Mouse (Mus musculus): ENCODE results near the gene Trpm2. TPM values are rescaled to one million over a fixed set of nuclear protein-coding genes. Genes with fewer than 3 reads are reported as not detected.

Trpm2 gene
- polyA plus RNA-seq, 1 experiment, result 0.01 TPM

- H3K36me3 ChIP-seq (ENCODE audit: control insufficient read depth), result peaks cover 60% of the 10 kb centered on the region
- no peaks in the 10 kb centered on the region for H3K27me3 ChIP-seq (ENCODE audit: control insufficient read depth)
- H3K4me1 ChIP-seq (ENCODE audit: control insufficient read depth), result peaks cover 12% of the 10 kb centered on the region
- TF ChIP-seq GATA1 (IDR thresholded peaks at IDR 0.05; ENCODE audit: low read length), result no peak
- no peak for TF ChIP-seq TAL1 (IDR thresholded peaks at IDR 0.05; ENCODE audit: low read length)
- no peaks in the 10 kb centered on the region for H3K9me3 ChIP-seq (ENCODE audit: control insufficient read depth, low read length)
- no peak overlapping the region for H3K4me3 ChIP-seq (replicated peaks)
Measured at GRCm38 (mm10) chr10:77985775-77986174, 15.4 kb upstream of the Trpm2 start.

- Histone ChIP-seq H3K9me3 (ENCODE audit: control insufficient read depth, low read length) (no peaks in the 10 kb centered on the region), H3K4me3 (replicated peaks) (no peak overlapping the region), H3K4me1 (ENCODE audit: control insufficient read depth) (peaks cover 18% of the 10 kb centered on the region), H3K27me3 (ENCODE audit: control insufficient read depth) (no peaks in the 10 kb centered on the region), H3K36me3 (ENCODE audit: control insufficient read depth) (peaks cover 52% of the 10 kb centered on the region)
- TF ChIP-seq GATA1 (IDR thresholded peaks at IDR 0.05; ENCODE audit: low read length) (no peak), TAL1 (IDR thresholded peaks at IDR 0.05; ENCODE audit: low read length) (no peak)
Measured at GRCm38 (mm10) chr10:77984660-77985059, 14.3 kb upstream of the Trpm2 start.

- Histone ChIP-seq H3K36me3 (ENCODE audit: control insufficient read depth) (peaks cover 13% of the 10 kb centered on the region), H3K27me3 (ENCODE audit: control insufficient read depth) (peaks cover 3% of the 10 kb centered on the region; the same call in 1 of the 2 replicates), H3K4me3 (replicated peaks) (peak within 1 kb of the TSS; percentile 79), H3K9me3 (ENCODE audit: control insufficient read depth, low read length) (no peaks in the 10 kb centered on the region), H3K4me1 (ENCODE audit: control insufficient read depth) (peaks cover 24% of the 10 kb centered on the region)
- TF ChIP-seq GATA1 (IDR thresholded peaks at IDR 0.05; ENCODE audit: low read length), result no peak
Measured at GRCm38 (mm10) chr10:77978351-77979350, 8.3 kb upstream of the Trpm2 start, which contains the start of gene 1810043G02Rik. Gene 1810043G02Rik, plus strand, starts transcription at chr10:77978524.

GRCm38 (mm10) chr10:77976458-77977150, 6.2 kb upstream of the Trpm2 start:
- peaks cover 24% of the 10 kb centered on the region for H3K4me1 ChIP-seq (ENCODE audit: control insufficient read depth)
- H3K36me3 ChIP-seq (ENCODE audit: control insufficient read depth), result peaks cover 7% of the 10 kb centered on the region
- H3K4me3 ChIP-seq (replicated peaks), result no peak overlapping the region
- H3K9me3 ChIP-seq (ENCODE audit: control insufficient read depth, low read length), result no peaks in the 10 kb centered on the region
- TF ChIP-seq GATA1 (IDR thresholded peaks at IDR 0.05; ENCODE audit: low read length), result no peak
- TF ChIP-seq TAL1 (IDR thresholded peaks at IDR 0.05; ENCODE audit: low read length), result no peak
- H3K27me3 ChIP-seq (ENCODE audit: control insufficient read depth), result peaks cover 3% of the 10 kb centered on the region; the same call in 1 of the 2 replicates

GRCm38 (mm10) chr10:77975653-77976052, 5.3 kb upstream of the Trpm2 start:
- no peak overlapping the region for H3K4me3 ChIP-seq (replicated peaks)
- H3K27me3 ChIP-seq (ENCODE audit: control insufficient read depth), result peaks cover 11% of the 10 kb centered on the region
- H3K4me1 ChIP-seq (ENCODE audit: control insufficient read depth), result peaks cover 24% of the 10 kb centered on the region
- H3K36me3 ChIP-seq (ENCODE audit: control insufficient read depth), result peaks cover 4% of the 10 kb centered on the region; the same call in 1 of the 2 replicates
- TF ChIP-seq GATA1 (IDR thresholded peaks at IDR 0.05; ENCODE audit: low read length) (no peak), TAL1 (IDR thresholded peaks at IDR 0.05; ENCODE audit: low read length) (no peak)
- no peaks in the 10 kb centered on the region for H3K9me3 ChIP-seq (ENCODE audit: control insufficient read depth, low read length)

- no peaks in the 10 kb centered on the region for H3K9me3 ChIP-seq (ENCODE audit: control insufficient read depth, low read length)
- TF ChIP-seq TAL1 (IDR thresholded peaks at IDR 0.05; ENCODE audit: low read length) (no peak), GATA1 (IDR thresholded peaks at IDR 0.05; ENCODE audit: low read length) (no peak)
- no peaks in the 10 kb centered on the region for H3K36me3 ChIP-seq (ENCODE audit: control insufficient read depth)
- H3K4me3 ChIP-seq (replicated peaks), result no peak overlapping the region
- H3K27me3 ChIP-seq (ENCODE audit: control insufficient read depth), result peaks cover 19% of the 10 kb centered on the region
- H3K4me1 ChIP-seq (ENCODE audit: control insufficient read depth), result peaks cover 20% of the 10 kb centered on the region
Measured at GRCm38 (mm10) chr10:77974811-77975210, 4.4 kb upstream of the Trpm2 start.

GRCm38 (mm10) chr10:77974323-77974722, 4.0 kb upstream of the Trpm2 start:
- H3K27me3 ChIP-seq (ENCODE audit: control insufficient read depth), result peaks cover 24% of the 10 kb centered on the region
- TF ChIP-seq GATA1 (IDR thresholded peaks at IDR 0.05; ENCODE audit: low read length) (no peak), TAL1 (IDR thresholded peaks at IDR 0.05; ENCODE audit: low read length) (no peak)
- peaks cover 16% of the 10 kb centered on the region for H3K4me1 ChIP-seq (ENCODE audit: control insufficient read depth)
- H3K4me3 ChIP-seq (replicated peaks), result no peak overlapping the region
- H3K9me3 ChIP-seq (ENCODE audit: control insufficient read depth, low read length), result no peaks in the 10 kb centered on the region
- H3K36me3 ChIP-seq (ENCODE audit: control insufficient read depth), result no peaks in the 10 kb centered on the region

GRCm38 (mm10) chr10:77971709-77972553, 1.6 kb upstream of the Trpm2 start:
- H3K4me3 ChIP-seq (replicated peaks), result no peak overlapping the region
- no peaks in the 10 kb centered on the region for H3K36me3 ChIP-seq (ENCODE audit: control insufficient read depth)
- no peaks in the 10 kb centered on the region; the same call in 1 of the 2 replicates for H3K4me1 ChIP-seq (ENCODE audit: control insufficient read depth)
- no peak for TF ChIP-seq TAL1 (IDR thresholded peaks at IDR 0.05; ENCODE audit: low read length)
- TF ChIP-seq GATA1 (IDR thresholded peaks at IDR 0.05; ENCODE audit: low read length), result no peak
- no peaks in the 10 kb centered on the region for H3K9me3 ChIP-seq (ENCODE audit: control insufficient read depth, low read length)
- H3K27me3 ChIP-seq (ENCODE audit: control insufficient read depth), result peaks cover 41% of the 10 kb centered on the region
